Mouse (Mus musculus) midbrain, embryonic 11.5 days (tissue): Measurements from ENCODE around the gene Slc8a1. TPM values are rescaled to one million over a fixed set of nuclear protein-coding genes. Genes with fewer than 3 reads are reported as not detected.

Source experiments
- ATAC-seq: fragments of 200-750 bp; cut with Nextera tagmentation; 2 replicates; pipeline ENCODE4 v1.8.0; 2017; ENCODE audit warnings: moderate TSS enrichment, moderate library complexity; ENCODE audit not compliant: low FRiP score
- DNase-seq: peaks from one replicate; pipeline ENCODE4 v3.0.0; 2015; ENCODE audit warnings: low spot score; ENCODE audit errors: missing footprints
- H3K27ac ChIP-seq: fragments of 300-500 bp; sonication (generic); 2 replicates; pipeline ENCODE4 v1.5.1; 2014; ENCODE audit warnings: low read depth, low read length
- H3K27me3 ChIP-seq: fragments of 300-500 bp; sonication (generic); 2 replicates; pipeline ENCODE4 v1.6.1; 2014; ENCODE audit warnings: mild to moderate bottlenecking, low read length, moderate library complexity, mixed read lengths; ENCODE audit not compliant: control insufficient read depth, insufficient read depth
- H3K36me3 ChIP-seq: fragments of 300-500 bp; sonication (generic); 2 replicates; pipeline ENCODE4 v1.6.1; 2014; ENCODE audit warnings: mild to moderate bottlenecking, low read length, moderate library complexity, mixed read lengths; ENCODE audit not compliant: control insufficient read depth, insufficient read depth
- H3K4me1 ChIP-seq: fragments of 300-500 bp; sonication (generic); 2 replicates; pipeline ENCODE4 v1.6.1; 2014; ENCODE audit warnings: low read length; ENCODE audit not compliant: control insufficient read depth, insufficient read depth
- H3K4me2 ChIP-seq: fragments of 300-500 bp; sonication (generic); 2 replicates; pipeline ENCODE4 v1.6.1; 2014; ENCODE audit warnings: mild to moderate bottlenecking, moderate library complexity
- H3K4me3 ChIP-seq: fragments of 300-500 bp; sonication (generic); 2 replicates; pipeline ENCODE4 v1.5.1; 2014; ENCODE audit warnings: low read depth, low read length
- H3K9ac ChIP-seq: fragments of 300-500 bp; sonication (generic); 2 replicates; pipeline ENCODE4 v1.6.1; 2014; ENCODE audit warnings: low read length
- H3K9me3 ChIP-seq: fragments of 300-500 bp; sonication (generic); 2 replicates; pipeline ENCODE4 v1.6.1; 2016; ENCODE audit warnings: low read length; ENCODE audit not compliant: control insufficient read depth
- WGBS: fragments of 180-500 bp; shearing (Covaris S2); extraction: QIAGEN DNeasy Blood & Tissue Kit; methylation state at CpG from one replicate; pipeline ENCODE4 v1.1.7; 2014; 5-methylcytosine and 5-hydroxymethylcytosine counted together
- polyA plus RNA-seq: library from polyadenylated mRNA; unstranded; fragments of >200 nt; fragmentation: Nextera tagmentation; extraction: Ambion mirVana; gene quantifications from 2 replicates; pipeline ENCODE4 v1.2.1, GENCODE M21; 2014

Slc8a1 gene
- polyA plus RNA-seq, 1 experiment from 2014 or later: 3.3 TPM

DNA sequence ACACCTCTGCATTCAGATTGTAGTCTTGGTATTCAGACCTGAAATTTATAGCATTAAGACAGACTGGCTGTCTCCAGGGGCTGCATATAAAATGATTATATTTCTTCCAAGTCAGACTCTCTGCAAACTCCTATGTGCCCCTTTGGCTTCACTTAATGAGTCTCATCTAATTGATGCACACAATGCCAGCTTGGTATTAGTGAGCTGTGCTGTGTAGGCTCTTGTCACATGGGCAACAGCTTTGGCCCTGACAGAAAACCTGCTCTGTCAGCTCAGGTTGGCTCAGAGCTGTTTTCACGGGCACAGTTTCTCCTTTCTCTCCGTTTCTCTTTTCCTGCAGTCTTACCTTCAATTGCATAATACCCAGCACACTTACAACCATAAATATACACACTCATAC, 60.7 kb downstream of the Slc8a1 start:
- no peak for ATAC-seq
- Histone ChIP-seq H3K4me2 (no peak overlapping the region), H3K27me3 (peaks cover 8% of the 10 kb centered on the region; the same call in 1 of the 2 replicates), H3K9ac (no peak overlapping the region), H3K4me1 (no peaks in the 10 kb centered on the region), H3K27ac (no peak overlapping the region), H3K36me3 (no peaks in the 10 kb centered on the region), H3K4me3 (no peak overlapping the region), H3K9me3 (no peaks in the 10 kb centered on the region)
- DNase-seq: no peak
- WGBS: 74% methylated on average over 2 of the region's 2 CpGs

DNA sequence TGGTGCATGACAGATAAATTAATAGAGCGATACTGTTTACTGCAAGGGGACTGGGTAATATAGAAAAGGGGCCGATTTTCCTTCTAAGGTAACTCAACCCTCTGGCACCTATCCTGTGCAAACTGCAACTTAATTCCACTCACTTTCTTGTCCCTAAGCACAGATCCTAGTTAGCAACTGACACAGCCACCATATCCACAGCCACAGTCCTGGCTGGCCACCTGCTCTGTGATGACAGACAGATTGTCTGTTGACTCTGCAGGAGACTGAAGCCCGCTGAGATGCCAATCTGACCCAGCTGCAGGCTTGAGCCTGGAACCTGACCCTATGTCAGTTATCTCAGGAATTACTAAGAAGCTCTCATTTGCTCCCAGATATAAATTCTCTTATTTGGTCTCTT, 62.0 kb downstream of the Slc8a1 start:
- 61% methylated on average over 3 of the region's 3 CpGs for WGBS
- ATAC-seq: no peak
- Histone ChIP-seq H3K4me3 (no peak overlapping the region), H3K36me3 (no peaks in the 10 kb centered on the region), H3K9me3 (no peaks in the 10 kb centered on the region), H3K27ac (no peak overlapping the region), H3K27me3 (peaks cover 21% of the 10 kb centered on the region), H3K4me1 (no peaks in the 10 kb centered on the region), H3K4me2 (no peak overlapping the region), H3K9ac (no peak overlapping the region)
- no peak for DNase-seq

DNA sequence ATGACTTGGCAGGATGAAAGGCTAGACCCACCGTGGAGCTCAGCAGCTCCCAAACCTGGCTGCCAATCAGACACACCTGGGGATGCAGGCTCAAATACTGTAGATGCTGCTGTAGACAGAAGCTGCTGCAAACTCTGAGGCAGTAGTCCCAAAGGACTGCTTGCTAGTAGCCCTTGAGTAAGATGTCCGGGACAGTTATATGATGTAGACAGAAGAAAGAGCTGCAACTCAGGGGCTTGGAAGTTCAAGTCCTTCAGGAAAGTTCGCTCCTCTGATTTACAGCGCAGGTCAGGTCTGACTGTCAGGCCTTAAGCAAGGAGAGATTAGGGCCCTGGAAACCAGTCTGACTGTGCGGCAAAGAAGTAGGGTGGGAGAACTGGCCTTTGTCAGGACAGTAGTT, 66.9 kb downstream of the Slc8a1 start:
- H3K9ac ChIP-seq: no peak overlapping the region

DNA sequence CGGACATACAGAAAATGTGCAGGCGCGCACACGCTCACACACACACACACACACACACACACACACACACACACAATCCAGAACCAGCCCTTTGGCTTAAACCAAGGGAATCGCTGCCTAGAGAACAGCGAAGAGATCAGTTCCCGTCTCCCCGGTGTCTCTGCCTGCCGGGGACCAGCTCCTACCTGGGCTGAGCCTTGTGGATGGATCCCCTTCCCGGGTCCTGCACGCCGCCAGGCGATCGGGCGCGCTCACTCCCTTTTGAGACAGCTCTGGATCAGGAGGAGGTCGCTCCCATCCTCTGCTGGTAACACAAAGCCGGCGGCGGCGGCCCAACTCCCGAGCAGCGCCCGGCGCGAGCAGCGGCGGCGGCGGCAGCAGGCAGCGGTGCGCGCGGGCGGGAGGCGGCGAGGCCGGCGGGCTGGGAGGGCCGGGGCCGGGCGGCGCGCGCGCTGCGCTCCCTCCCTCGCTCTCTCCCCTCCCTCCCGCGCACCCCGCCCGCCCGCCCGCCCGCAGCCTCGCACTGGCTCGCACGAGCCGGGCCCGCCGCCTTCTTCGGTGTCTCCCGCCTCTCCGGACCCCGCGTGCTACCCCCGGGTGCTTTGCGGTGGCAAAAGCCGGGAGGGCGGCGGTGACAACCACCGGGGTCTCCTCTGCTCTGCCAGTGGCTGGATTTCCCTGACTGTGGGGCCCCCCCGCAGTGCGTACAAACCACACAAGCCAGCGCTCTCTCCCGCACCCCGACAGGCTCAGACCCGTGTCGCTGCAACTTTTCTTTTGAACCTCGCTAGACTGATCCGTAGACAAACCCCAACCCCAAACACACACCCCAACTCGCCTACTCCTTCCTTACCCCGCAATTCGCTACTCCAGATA, 68.1 kb downstream of the Slc8a1 start:
- under 1% methylated on average over 39 of the region's 84 CpGs for WGBS
- Histone ChIP-seq H3K4me3 (peak overlapping the region; percentile 62), H3K4me1 (peaks cover 4% of the 10 kb centered on the region; the same call in 1 of the 2 replicates), H3K9ac (peak overlapping the region; percentile 86), H3K27ac (peak overlapping the region; percentile 68; the same call in 1 of the 2 replicates), H3K4me2 (peak overlapping the region; percentile 90), H3K27me3 (peaks cover 27% of the 10 kb centered on the region), H3K9me3 (no peaks in the 10 kb centered on the region), H3K36me3 (no peaks in the 10 kb centered on the region)
- DNase-seq (peak; percentile 97), ATAC-seq (peak; percentile 82)

More for the DNA sequence above, 66.9 kb downstream of the Slc8a1 start:
- no peak for ATAC-seq
- no peaks in the 10 kb centered on the region for H3K36me3 ChIP-seq
- peaks cover 27% of the 10 kb centered on the region for H3K27me3 ChIP-seq
- no peak overlapping the region for H3K4me2 ChIP-seq
- H3K4me3 ChIP-seq: no peak overlapping the region
- WGBS: 3% methylated on average over 5 of the region's 5 CpGs
- no peak overlapping the region for H3K27ac ChIP-seq
- H3K4me1 ChIP-seq: peaks cover 4% of the 10 kb centered on the region; the same call in 1 of the 2 replicates
- H3K9me3 ChIP-seq: no peaks in the 10 kb centered on the region
- DNase-seq: peak; percentile 91

DNA sequence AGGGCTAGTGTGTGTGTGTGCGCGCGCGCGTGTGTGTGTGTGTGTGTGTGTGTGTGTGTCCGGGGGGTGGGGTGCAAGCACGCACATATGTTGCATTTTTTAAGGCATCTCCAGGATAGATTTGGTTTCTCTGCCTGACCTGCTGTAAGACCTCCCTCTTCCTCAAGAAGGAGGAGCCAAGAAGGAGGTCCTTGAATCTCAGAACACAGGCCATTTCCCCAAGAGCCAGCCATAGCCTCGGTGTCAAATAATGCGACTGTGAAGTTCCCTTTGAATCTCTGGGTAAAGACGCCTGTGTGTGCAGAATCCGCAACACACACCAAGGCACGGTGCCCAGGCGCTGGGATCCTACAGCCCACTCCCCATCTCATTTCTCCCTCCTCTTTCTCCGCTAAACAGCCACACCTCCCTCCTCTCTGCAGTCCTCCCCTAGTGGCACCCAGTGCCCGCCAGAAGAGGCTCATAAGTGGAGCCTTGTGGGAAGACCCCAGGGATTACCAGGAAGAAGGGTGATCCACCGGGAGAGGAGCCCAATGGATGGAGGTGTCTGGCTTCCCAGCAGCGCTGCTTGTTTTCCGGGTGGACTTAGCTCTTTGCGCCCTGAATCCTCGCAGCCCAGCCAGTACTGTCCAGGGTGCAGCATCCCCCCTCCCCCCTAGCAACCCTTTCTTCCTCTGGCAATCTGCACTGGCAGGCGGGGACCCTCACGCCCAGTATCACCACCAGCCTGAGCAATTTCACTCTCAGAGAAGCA, 68.9 kb downstream of the Slc8a1 start:
- 2% methylated on average over 22 of the region's 22 CpGs for WGBS
- peak overlapping the region; percentile 90 for H3K4me2 ChIP-seq
- peak overlapping the region; percentile 62 for H3K4me3 ChIP-seq
- peak overlapping the region; percentile 86 for H3K9ac ChIP-seq
- ATAC-seq (peak; percentile 86), DNase-seq (no peak)
- peaks cover 4% of the 10 kb centered on the region; the same call in 1 of the 2 replicates for H3K4me1 ChIP-seq
- H3K9me3 ChIP-seq: no peaks in the 10 kb centered on the region
- no peaks in the 10 kb centered on the region for H3K36me3 ChIP-seq
- peak overlapping the region; percentile 68 for H3K27ac ChIP-seq
- H3K27me3 ChIP-seq: peaks cover 27% of the 10 kb centered on the region

DNA sequence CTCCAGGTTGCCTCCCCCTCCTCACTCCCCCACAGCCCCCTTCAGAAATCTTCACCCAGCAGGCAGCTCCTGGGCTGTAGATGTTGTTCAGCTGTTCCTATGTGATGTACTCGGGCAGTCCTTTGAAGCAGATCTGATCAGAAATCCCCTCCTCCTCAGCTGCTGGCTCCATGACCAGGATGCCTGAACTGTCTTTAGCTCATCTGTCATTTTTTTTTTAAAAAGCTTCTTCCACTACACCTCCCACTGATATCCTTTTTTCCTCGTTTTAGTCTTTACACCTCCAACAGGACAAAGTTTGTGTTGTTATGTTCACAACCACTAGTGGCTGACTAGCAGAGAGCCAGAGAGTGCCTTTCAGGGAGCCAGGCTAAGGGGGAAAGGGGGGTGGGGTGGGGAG, 69.7 kb downstream of the Slc8a1 start:
- DNase-seq (no peak), ATAC-seq (0 out of 2 replicates have a peak, but pooled peaks have one; percentile 6)
- peak overlapping the region; percentile 86 for H3K9ac ChIP-seq
- no peaks in the 10 kb centered on the region for H3K36me3 ChIP-seq
- no peaks in the 10 kb centered on the region for H3K9me3 ChIP-seq
- 7% methylated on average over 2 of the region's 2 CpGs for WGBS
- H3K4me2 ChIP-seq: peak overlapping the region; percentile 90
- no peak overlapping the region for H3K27ac ChIP-seq
- peak overlapping the region; percentile 62 for H3K4me3 ChIP-seq
- peaks cover 4% of the 10 kb centered on the region; the same call in 1 of the 2 replicates for H3K4me1 ChIP-seq
- peaks cover 27% of the 10 kb centered on the region for H3K27me3 ChIP-seq

DNA sequence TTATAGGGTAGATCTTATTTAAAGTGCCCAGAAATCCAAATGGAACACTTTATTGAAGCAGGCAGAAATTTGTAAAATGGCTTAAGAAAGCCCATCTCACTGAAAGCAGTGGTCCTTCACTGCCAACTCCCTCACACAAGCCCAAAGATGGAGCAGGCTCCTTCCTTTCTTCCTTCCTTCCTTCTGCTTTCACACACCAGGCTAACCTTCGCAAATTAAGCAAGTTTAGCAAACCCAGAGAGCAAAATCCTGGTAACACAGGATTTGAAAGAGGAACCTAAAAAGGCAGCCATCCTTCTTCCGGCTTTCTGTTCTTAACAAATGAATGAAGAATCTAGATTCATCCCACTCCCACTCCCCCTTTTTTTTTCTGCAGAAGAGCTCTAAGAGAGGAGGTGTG, 70.2 kb downstream of the Slc8a1 start:
- no peak overlapping the region for H3K9ac ChIP-seq
- no peak overlapping the region for H3K4me3 ChIP-seq
- H3K36me3 ChIP-seq: no peaks in the 10 kb centered on the region
- peaks cover 24% of the 10 kb centered on the region for H3K27me3 ChIP-seq
- peaks cover 4% of the 10 kb centered on the region; the same call in 1 of the 2 replicates for H3K4me1 ChIP-seq
- no peak overlapping the region for H3K27ac ChIP-seq
- ATAC-seq (no peak), DNase-seq (no peak)
- peak overlapping the region; percentile 90; the same call in 1 of the 2 replicates for H3K4me2 ChIP-seq
- 60% methylated on average over 2 of the region's 2 CpGs for WGBS
- H3K9me3 ChIP-seq: no peaks in the 10 kb centered on the region

DNA sequence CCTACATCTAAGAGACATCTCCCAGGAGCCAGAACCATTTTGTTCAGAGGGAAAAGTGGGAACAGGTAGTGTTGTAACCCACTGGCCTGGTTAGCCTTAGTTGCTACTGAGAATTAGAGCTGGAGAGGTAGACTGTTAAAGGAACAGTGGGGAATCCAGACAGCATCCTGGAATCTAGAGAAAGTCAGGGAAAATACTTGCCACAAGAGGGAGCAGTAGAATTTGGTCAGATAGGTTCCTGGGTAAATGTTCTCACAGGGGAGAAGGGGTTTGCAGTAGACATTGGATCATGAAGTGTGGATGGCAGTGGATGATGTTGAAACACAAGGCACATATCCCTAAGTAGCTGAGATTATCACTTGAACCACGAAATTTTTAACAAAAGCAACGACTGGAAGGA, 71.6 kb downstream of the Slc8a1 start:
- Histone ChIP-seq H3K4me2 (no peak overlapping the region), H3K4me3 (no peak overlapping the region), H3K9ac (no peak overlapping the region), H3K36me3 (no peaks in the 10 kb centered on the region), H3K4me1 (peaks cover 4% of the 10 kb centered on the region; the same call in 1 of the 2 replicates), H3K27me3 (peaks cover 10% of the 10 kb centered on the region), H3K27ac (no peak overlapping the region), H3K9me3 (no peaks in the 10 kb centered on the region)
- DNase-seq (peak; percentile 90), ATAC-seq (no peak)
- 37% methylated on average over 2 of the region's 2 CpGs for WGBS
